Mouse (Mus musculus) stomach, postnatal 0 days (tissue): ENCODE measurements around the gene Moap1.
A peak's percentile ranks its signal among the peaks of the same experiment; 100 is the strongest.

Source experiments
- CTCF ChIP-seq: IDR thresholded peaks from 2 replicates; pipeline ENCODE4 v1.5.1; 2016; ENCODE audit warnings: antibody characterized with exemption, low read depth, mild to moderate bottlenecking, moderate library complexity
- EP300 ChIP-seq: optimal IDR thresholded peaks from 2 replicates; pipeline ENCODE3; 2016; ENCODE audit warnings: antibody characterized with exemption

GRCm38 (mm10) chr12:102769000-102769399, 25.5 kb upstream of the Moap1 start:
- peak; percentile 61 for TF ChIP-seq CTCF
- no peak for TF ChIP-seq EP300
